ENCODE assay signal across 8 mouse cellular contexts in the genomic region with DNA sequence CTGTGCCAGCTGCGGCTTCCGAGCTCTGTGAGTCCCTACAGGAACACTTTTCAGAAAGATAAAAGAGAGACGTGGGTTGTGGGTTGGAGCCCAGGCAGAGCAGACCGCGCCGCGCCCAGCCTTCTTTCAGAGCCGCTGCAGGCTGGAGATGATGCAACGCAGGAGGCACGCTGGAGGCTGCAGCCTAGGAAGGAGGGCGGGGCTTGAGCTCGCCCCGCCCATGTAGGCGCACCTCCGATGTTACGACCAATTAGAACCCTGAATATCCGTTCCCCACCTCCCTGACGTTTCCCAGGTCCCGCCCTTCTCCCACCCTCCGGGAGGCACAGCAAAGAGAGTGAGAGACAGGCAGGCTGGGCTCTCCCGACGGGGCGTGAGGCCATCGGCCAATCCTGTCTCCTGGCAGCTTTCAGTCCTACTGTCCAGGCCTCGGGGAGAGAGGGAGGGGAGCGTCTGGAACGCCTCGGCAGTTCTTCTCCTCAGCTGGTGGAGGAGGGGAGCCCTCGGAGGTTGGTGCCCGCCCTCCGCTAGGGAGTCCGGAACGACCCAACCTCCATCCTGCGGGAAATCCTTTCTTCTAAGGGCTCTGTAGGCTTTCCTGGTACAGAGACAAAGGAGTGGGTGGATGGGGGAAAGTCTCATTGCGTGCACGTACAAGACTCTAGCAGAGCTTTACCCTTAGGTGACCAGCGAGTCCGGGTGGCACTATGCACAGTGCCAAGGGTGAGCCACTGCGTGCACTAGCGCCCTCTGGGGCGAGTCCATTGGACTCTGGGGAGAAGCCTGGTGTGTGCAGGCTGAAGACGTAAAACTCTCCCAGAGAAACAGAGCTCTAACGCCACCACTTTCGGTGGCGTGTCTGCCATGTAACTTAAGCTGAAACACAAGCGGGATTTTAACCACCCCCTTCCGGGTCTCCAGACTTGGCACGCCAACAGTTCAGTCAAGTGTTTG. TPM values are rescaled to one million over a fixed set of nuclear protein-coding genes. Genes with fewer than 3 reads are reported as not detected.
DNase-seq lines count a peak whose midpoint lies in the region; ATAC-seq and TF ChIP-seq lines count a peak whose summit lies in the region.

TSS of gene Slc1a4 (minus strand) at position 153 of the 954 bp plus-strand sequence.

- no peaks in the 10 kb centered on the region for H3K27me3 ChIP-seq in forebrain, embryonic 10.5 days (ENCODE audit: poor library complexity, severe bottlenecking)
- H3K27me3 ChIP-seq in heart, embryonic 15.5 days: peaks cover 4% of the 10 kb centered on the region; the same call in 1 of the 2 replicates
- H3K27me3 ChIP-seq in liver, embryonic 14.5 days (ENCODE audit: control insufficient read depth, insufficient read depth, low read length): no peaks in the 10 kb centered on the region
- no peaks in the 10 kb centered on the region for H3K27me3 ChIP-seq in neural tube, embryonic 11.5 days (ENCODE audit: control insufficient read depth, insufficient read depth, low read length)
- no peaks in the 10 kb centered on the region for H3K27me3 ChIP-seq in stomach, postnatal 0 days (ENCODE audit: control insufficient read depth, insufficient read depth, low read length)

- H3K9me3 ChIP-seq in forebrain, embryonic 10.5 days: no peaks in the 10 kb centered on the region
- H3K9me3 ChIP-seq in heart, embryonic 15.5 days (replicated peaks): no peaks in the 10 kb centered on the region
- no peaks in the 10 kb centered on the region for H3K9me3 ChIP-seq in liver, embryonic 14.5 days (ENCODE audit: control insufficient read depth, low read length)
- no peaks in the 10 kb centered on the region for H3K9me3 ChIP-seq in neural tube, embryonic 11.5 days (ENCODE audit: control insufficient read depth, low read length)
- no peaks in the 10 kb centered on the region for H3K9me3 ChIP-seq in stomach, postnatal 0 days (ENCODE audit: control insufficient read depth, low read length)

- peak; percentile 95 for TF ChIP-seq CTCF in liver, embryonic 14.5 days (IDR thresholded peaks at IDR 0.05; ENCODE audit: low read depth)
- TF ChIP-seq CTCF in stomach, postnatal 0 days (IDR thresholded peaks at IDR 0.05; ENCODE audit: low read depth): peak; percentile 87

- H3K4me3 ChIP-seq in forebrain, embryonic 10.5 days: peak within 1 kb of the TSS; percentile 81
- peak within 1 kb of the TSS; percentile 67 for H3K4me3 ChIP-seq in heart, embryonic 15.5 days
- H3K4me3 ChIP-seq in liver, embryonic 14.5 days (ENCODE audit: insufficient read depth in 1 of 2, low read depth in 2 of 2, low read length in 2 of 2): peak within 1 kb of the TSS; percentile 68 to 77
- peak within 1 kb of the TSS; percentile 63 for H3K4me3 ChIP-seq in neural tube, embryonic 11.5 days (ENCODE audit: low read depth, low read length)
- H3K4me3 ChIP-seq in stomach, postnatal 0 days (ENCODE audit: low read depth, low read length): peak within 1 kb of the TSS; percentile 69

- ATAC-seq in heart, embryonic 15.5 days (replicated peaks; ENCODE audit: insufficient number of reproducible peaks, insufficient read depth, low FRiP score, low read depth): peak; percentile 98
- peak; percentile 98 for ATAC-seq in liver, embryonic 14.5 days (ENCODE audit: insufficient read depth)
- ATAC-seq in neural tube, embryonic 11.5 days (ENCODE audit: insufficient read depth, low FRiP score, low TSS enrichment): peak; percentile 98
- ATAC-seq in stomach, postnatal 0 days (ENCODE audit: low FRiP score, low TSS enrichment): peak; percentile 99

- TF ChIP-seq EP300 in liver, embryonic 14.5 days (IDR thresholded peaks at IDR 0.05; ENCODE audit: low read depth): no peak
- peak; percentile 61 for TF ChIP-seq EP300 in stomach, postnatal 0 days (optimal IDR thresholded peaks at IDR 0.05)

- peaks cover 46% of the 10 kb centered on the region for H3K4me1 ChIP-seq in forebrain, embryonic 10.5 days
- peaks cover 12% of the 10 kb centered on the region for H3K4me1 ChIP-seq in heart, embryonic 15.5 days (replicated peaks)
- peaks cover 16 to 18% of the 10 kb centered on the region in 2 experiments for H3K4me1 ChIP-seq in liver, embryonic 14.5 days (replicated peaks; ENCODE audit: control insufficient read depth in 2 of 2, insufficient read depth in 2 of 2, low read length in 1 of 2)
- no peaks in the 10 kb centered on the region for H3K4me1 ChIP-seq in neural tube, embryonic 11.5 days (ENCODE audit: control insufficient read depth, insufficient read depth, low read length)
- 0 out of 2 replicates have a peak, but pooled peaks cover 2% of the 10 kb centered on the region for H3K4me1 ChIP-seq in stomach, postnatal 0 days (replicated peaks; ENCODE audit: control insufficient read depth, insufficient read depth)

- peak within 1 kb of the TSS; percentile 90 for H3K27ac ChIP-seq in forebrain, embryonic 10.5 days
- H3K27ac ChIP-seq in heart, embryonic 15.5 days: peak within 1 kb of the TSS; percentile 98
- peak within 1 kb of the TSS; percentile 87 for H3K27ac ChIP-seq in liver, embryonic 14.5 days
- peak within 1 kb of the TSS; percentile 98 for H3K27ac ChIP-seq in neural tube, embryonic 11.5 days (ENCODE audit: low read depth, low read length)
- peak within 1 kb of the TSS; percentile 97 for H3K27ac ChIP-seq in stomach, postnatal 0 days (replicated peaks)

- peak within 1 kb of the TSS; percentile 71 for H3K9ac ChIP-seq in heart, embryonic 15.5 days
- peak within 1 kb of the TSS; percentile 82 for H3K9ac ChIP-seq in liver, embryonic 14.5 days (replicated peaks)
- peak within 1 kb of the TSS; percentile 71 for H3K9ac ChIP-seq in neural tube, embryonic 11.5 days (ENCODE audit: low read length)
- H3K9ac ChIP-seq in stomach, postnatal 0 days (ENCODE audit: low read length): peak within 1 kb of the TSS; percentile 77

- 0 out of 2 replicates have a peak, but pooled peaks cover 11% of the 10 kb centered on the region for H3K36me3 ChIP-seq in forebrain, embryonic 10.5 days (replicated peaks)
- H3K36me3 ChIP-seq in heart, embryonic 15.5 days: no peaks in the 10 kb centered on the region
- H3K36me3 ChIP-seq in liver, embryonic 14.5 days (replicated peaks; ENCODE audit: control insufficient read depth, insufficient read depth, low read depth): no peaks in the 10 kb centered on the region
- H3K36me3 ChIP-seq in neural tube, embryonic 11.5 days (ENCODE audit: control insufficient read depth, insufficient read depth, low read length): no peaks in the 10 kb centered on the region
- no peaks in the 10 kb centered on the region for H3K36me3 ChIP-seq in stomach, postnatal 0 days (ENCODE audit: control insufficient read depth, insufficient read depth, low read length)

- H3K4me2 ChIP-seq in heart, embryonic 15.5 days: peak within 1 kb of the TSS; percentile 99
- H3K4me2 ChIP-seq in liver, embryonic 14.5 days (ENCODE audit: low read depth): peak within 1 kb of the TSS; percentile 82
- H3K4me2 ChIP-seq in neural tube, embryonic 11.5 days (ENCODE audit: low read depth): peak within 1 kb of the TSS; percentile 68
- H3K4me2 ChIP-seq in stomach, postnatal 0 days (replicated peaks; ENCODE audit: low read depth): peak within 1 kb of the TSS; percentile 98

- WGBS in forebrain, embryonic 10.5 days: under 1% methylated on average over 48 of the region's 48 CpGs
- WGBS in heart, embryonic 15.5 days: under 1% methylated on average over 48 of the region's 48 CpGs
- under 1% methylated on average over 48 of the region's 48 CpGs for WGBS in liver, embryonic 14.5 days (ENCODE audit: insufficient replicate concordance)
- WGBS in neural tube, embryonic 11.5 days: under 1% methylated on average over 46 of the region's 48 CpGs
- under 1% methylated on average over 48 of the region's 48 CpGs for WGBS in stomach, postnatal 0 days

- DNase-seq in CD8-positive naive resting alpha-beta T cell, adult 2 months (ENCODE audit: low read depth in 2 of 2, low spot score in 2 of 2): peak; percentile 79 to 85
- DNase-seq in c-Kit-positive CD71-negative TER-119-negative erythroid progenitor cells, embryonic 14.5 days (ENCODE audit: low read depth): peak; percentile 94
- DNase-seq in forebrain, embryonic 10.5 days (ENCODE audit: extremely low spot score, low spot score): peak; percentile 98
- DNase-seq in kidney, postnatal 25 days: peak; percentile 93 to 97
- DNase-seq in liver, embryonic 14.5 days (ENCODE audit: low read depth in 3 of 3, low spot score in 3 of 3): peak; percentile 95 to 96 (median 96)
- DNase-seq in neural tube, embryonic 11.5 days (ENCODE audit: low spot score): peak; percentile 99
- peak; percentile 97 for DNase-seq in stomach, postnatal 0 days (ENCODE audit: low spot score)

RNA-seq across cellular contexts. Expression of gene Slc1a4, which starts in this region (rescaled TPM):
- polyA plus RNA-seq in forebrain, embryonic 10.5 days (2016; fragmentation: Nextera tagmentation; extraction: Ambion mirVana): 19.5 TPM in 2 replicates
- 6.9 and 10.7 TPM in 2 replicates for polyA plus RNA-seq in heart, embryonic 15.5 days (2015; fragmentation: Nextera tagmentation; extraction: Ambion mirVana)
- polyA plus RNA-seq in liver, embryonic 14.5 days (2012; rRNA removed): 3.5 and 4.3 TPM in 2 replicates
- polyA plus RNA-seq in liver, embryonic 14.5 days (2014; fragmentation: Nextera tagmentation; extraction: Ambion mirVana): 6.5 and 7.9 TPM in 2 replicates
- polyA plus RNA-seq in neural tube, embryonic 11.5 days (2014; fragmentation: Nextera tagmentation; extraction: Ambion mirVana): 21.2 and 22.9 TPM in 2 replicates
- polyA plus RNA-seq in stomach, postnatal 0 days (2015; fragmentation: Nextera tagmentation; extraction: Ambion mirVana): 7.2 and 8.7 TPM in 2 replicates

Comparison
In these comparisons a context has a peak if more than half of its experiments do, and no peak if none do; other contexts are left out.
1. Peak in every context shown above with its lines: DNase-seq, ATAC-seq, H3K4me3 ChIP-seq and H3K27ac ChIP-seq.